Mouse (Mus musculus) kidney, adult 10 weeks (tissue): Measurements from ENCODE around the gene Iqcj. TPM values are rescaled to one million over a fixed set of nuclear protein-coding genes. Genes with fewer than 3 reads are reported as not detected.

Experiments
- polyA plus RNA-seq: library from polyadenylated mRNA; stranded (reverse); fragments of 350-450 nt; fragmentation: Illumina TruSeq; extraction: RNeasy Lipid Tissue Mini Kit (QIAGEN cat#74804); gene quantifications from one replicate; pipeline ENCODE4 v1.2.3, GENCODE M21; 2014; ENCODE audit warnings: low read depth, low replicate concordance

Iqcj gene
- polyA plus RNA-seq = not detected

DNA sequence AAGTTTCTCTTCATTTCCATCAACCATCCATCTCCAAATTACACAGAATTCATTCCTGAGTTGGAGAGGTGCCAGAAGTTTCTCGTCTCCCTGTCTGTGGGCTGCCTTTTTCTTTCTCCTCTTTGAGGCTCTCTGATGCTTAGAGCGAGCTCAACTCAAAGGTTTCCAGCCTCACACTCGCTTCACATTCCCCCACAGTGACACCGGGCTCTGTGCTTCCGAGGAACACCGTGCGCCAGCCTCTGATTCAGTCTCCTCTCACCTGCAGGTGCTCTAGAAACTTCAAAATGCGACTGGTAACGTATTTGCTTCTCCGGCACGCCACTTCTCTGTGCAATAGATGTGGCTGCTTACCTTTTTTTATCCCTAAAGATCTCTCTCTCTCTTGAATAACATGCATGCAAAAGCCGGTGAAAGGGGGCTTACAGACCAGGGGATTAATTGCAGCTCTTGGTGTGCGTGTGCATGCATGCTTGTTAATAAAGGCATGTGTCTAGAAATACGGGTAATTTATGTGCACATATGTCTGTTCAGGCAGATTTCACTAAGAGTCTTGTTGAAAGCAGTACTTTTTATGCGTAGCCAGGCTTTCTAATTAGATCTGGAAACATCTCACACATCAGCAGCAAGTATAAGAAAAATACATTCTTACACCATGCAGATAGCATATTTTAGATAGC, at the start of gene Iqcj, which contains the start of gene Iqschfp:
Iqcj (plus strand) TSS at position 195 of the 680 bp plus-strand sequence.
Iqschfp (plus strand) TSS at position 207 of the 680 bp plus-strand sequence.

DNA sequence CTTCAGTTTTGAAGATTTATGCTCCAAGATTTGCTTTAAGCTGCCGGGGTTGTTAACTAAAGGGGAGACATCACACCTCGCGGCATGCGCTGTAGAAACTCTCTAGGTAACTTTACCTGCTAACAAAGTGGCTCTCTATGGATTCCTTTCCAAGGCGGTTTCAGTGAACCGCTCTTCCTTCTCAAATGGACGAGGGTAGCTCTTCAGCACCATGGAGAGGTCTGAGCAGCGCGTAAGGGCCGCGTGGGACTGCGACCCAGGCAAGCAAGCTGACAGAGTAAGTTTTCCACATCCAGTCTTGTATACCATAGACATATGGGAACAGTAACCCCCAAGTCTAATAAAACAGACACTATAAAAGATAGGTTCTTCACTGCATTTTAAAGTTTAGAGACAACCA, 172.7 kb downstream of the Iqcj start, which contains the start of gene Schip1:
Schip1 (plus strand) TSS at position 72 of the 400 bp plus-strand sequence.

Other genes with a start within 250 kb of the Iqcj start
- gene Iqschfp, start within 50 bp of the Iqcj start, polyA plus RNA-seq = not detected
- 21.7 TPM for gene Schip1, start 172.6 kb downstream of the Iqcj start, polyA plus RNA-seq